Mouse (Mus musculus) testis, adult 2 months (tissue): ENCODE results near the gene Gm5941. TPM values are rescaled to one million over a fixed set of nuclear protein-coding genes. Genes with fewer than 3 reads are reported as not detected.
"Not testable (repeated sequence)": the region's sequence is repeated elsewhere in the genome, so short reads cannot be mapped to it uniquely, and the experiment has no call there.

Source experiments
- H3K27ac ChIP-seq: fragments of 200-500 bp; 2 replicates; pipeline ENCODE4 v1.5.1; 2012; ENCODE audit warnings: low read depth, low read length; ENCODE audit not compliant: control insufficient read depth, insufficient read depth
- H3K27me3 ChIP-seq: fragments of 200-500 bp; 2 replicates; pipeline ENCODE4 v1.6.1; 2012; ENCODE audit warnings: mild to moderate bottlenecking, low read length, moderate library complexity; ENCODE audit not compliant: control insufficient read depth, insufficient read depth
- H3K36me3 ChIP-seq: fragments of 200-500 bp; 2 replicates; pipeline ENCODE4 v1.6.1; 2012; ENCODE audit warnings: mild to moderate bottlenecking, low read length; ENCODE audit not compliant: control insufficient read depth, insufficient read depth
- H3K4me1 ChIP-seq: fragments of 200-500 bp; 2 replicates; pipeline ENCODE4 v1.6.1; 2012; ENCODE audit warnings: low read length; ENCODE audit not compliant: control insufficient read depth, insufficient read depth
- H3K4me3 ChIP-seq: fragments of 200-500 bp; 2 replicates; pipeline ENCODE4 v1.5.1; 2012; ENCODE audit warnings: low read depth, mild to moderate bottlenecking, low read length, moderate library complexity, mixed read lengths; ENCODE audit not compliant: control insufficient read depth
- CTCF ChIP-seq: fragments of 200-500 bp; IDR thresholded peaks from 2 replicates; pipeline ENCODE4 v1.5.1; 2012; ENCODE audit warnings: low read depth, mild to moderate bottlenecking, inconsistent platforms, low read length, moderate library complexity; ENCODE audit not compliant: control insufficient read depth, insufficient read depth, insufficient replicate concordance
- POLR2A ChIP-seq: fragments of 200-500 bp; IDR thresholded peaks from 2 replicates; pipeline ENCODE4 v1.6.1; 2012; ENCODE audit warnings: low read depth, mild to moderate bottlenecking, inconsistent platforms, low read length, moderate library complexity; ENCODE audit not compliant: control insufficient read depth
- polyA plus RNA-seq: library from polyadenylated mRNA; depleted of rRNA; stranded (reverse); fragments of >200 nt; gene quantifications from 2 replicates; pipeline ENCODE4 v1.2.3, GENCODE M21; 2012; rRNA removed

The Gm5941 gene
- polyA plus RNA-seq: 183 and 229 TPM in 2 replicates

DNA sequence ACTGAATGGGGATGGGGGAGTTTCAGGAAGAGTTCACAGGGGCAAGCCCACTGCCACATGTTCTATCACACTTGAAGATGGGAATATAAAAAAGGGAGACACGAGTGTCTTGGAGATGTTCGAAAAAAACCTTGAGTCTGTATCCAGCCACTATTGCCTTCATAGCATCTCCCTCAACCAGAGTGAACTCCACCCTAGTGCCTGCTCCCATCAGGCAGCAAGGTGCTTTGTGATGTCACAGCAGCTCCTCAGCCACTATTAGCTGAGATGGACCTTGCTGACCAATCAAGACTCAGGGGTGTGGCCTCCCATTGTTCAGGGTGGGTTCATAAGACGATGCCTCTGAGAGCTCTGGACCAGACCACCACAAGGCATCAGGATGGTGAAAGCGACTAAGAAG is at the start of gene Gm5941:
Gm5941 (plus strand) TSS at position 301 of the 400 bp plus-strand sequence.
- H3K4me1 ChIP-seq, H3K36me3 ChIP-seq, H3K27me3 ChIP-seq: not testable (repeated sequence)
- peak within 1 kb of the TSS; percentile 72 for H3K27ac ChIP-seq
- peak within 1 kb of the TSS; percentile 81 for H3K4me3 ChIP-seq

DNA sequence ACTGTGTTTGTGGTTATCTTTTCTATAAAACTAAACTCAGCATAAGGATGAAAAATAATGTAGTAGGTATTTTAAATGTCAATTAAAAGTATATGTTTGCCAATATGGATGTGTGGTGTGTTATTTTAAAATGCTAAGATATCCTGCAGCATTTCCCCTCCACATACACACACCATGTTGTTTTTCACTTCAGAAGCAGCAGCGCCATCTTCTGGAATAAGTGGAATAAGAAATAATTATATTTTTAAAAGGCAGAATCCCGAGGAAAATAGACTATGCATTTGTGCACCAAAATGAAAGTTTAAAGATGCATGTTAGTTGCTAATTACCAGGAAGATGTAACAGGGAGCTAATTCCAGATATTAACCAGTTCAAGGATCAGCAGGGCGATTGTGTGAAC is 29.3 kb upstream of the Gm5941 start:
- TF ChIP-seq POLR2A (no peak), CTCF (no peak)
- no peaks in the 10 kb centered on the region for H3K36me3 ChIP-seq
- H3K4me1 ChIP-seq: no peaks in the 10 kb centered on the region
- no peaks in the 10 kb centered on the region for H3K27me3 ChIP-seq
- no peak overlapping the region for H3K27ac ChIP-seq
- no peak overlapping the region for H3K4me3 ChIP-seq

DNA sequence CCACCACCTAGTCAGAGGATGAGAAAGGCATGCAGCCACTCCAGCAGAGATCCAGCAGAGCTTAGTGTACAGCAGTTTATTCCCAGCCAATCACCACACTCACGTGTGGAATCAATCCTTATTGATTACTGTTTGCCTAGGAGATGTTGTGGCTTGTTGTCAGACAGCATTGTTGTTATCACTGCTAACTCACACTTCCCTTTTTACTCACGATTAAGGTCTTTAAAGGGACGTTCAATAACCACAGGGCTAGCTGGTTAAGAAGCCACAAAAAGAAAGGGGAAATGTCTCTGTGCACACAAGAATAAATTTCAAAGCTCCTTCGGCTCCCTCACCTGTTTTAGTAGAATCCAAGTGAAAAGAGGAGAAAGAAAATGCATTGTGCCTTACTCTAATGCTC is 25.0 kb upstream of the Gm5941 start:
- Histone ChIP-seq H3K27ac (no peak overlapping the region), H3K4me1 (no peaks in the 10 kb centered on the region), H3K27me3 (no peaks in the 10 kb centered on the region), H3K36me3 (no peaks in the 10 kb centered on the region), H3K4me3 (no peak overlapping the region)
- TF ChIP-seq POLR2A: no peak
- no peak for TF ChIP-seq CTCF

DNA sequence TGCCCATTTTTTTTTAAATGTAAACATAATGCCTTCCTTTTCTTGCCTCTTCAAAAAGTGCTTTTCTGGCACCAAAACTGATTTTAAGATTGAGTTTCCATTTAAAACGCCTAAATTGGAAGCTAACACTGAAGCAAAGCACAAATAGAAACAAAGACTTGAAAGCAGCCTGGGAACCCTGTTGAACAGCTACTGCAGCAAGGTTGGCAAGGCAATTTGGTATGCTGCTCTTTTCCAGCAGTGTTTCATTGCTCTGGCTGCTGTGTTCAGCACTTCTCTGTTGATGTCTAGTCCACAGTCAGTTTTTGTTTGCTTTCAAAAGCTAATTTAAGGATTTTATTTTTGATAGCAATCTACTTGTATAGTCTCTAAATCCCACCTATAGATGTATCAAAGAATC is 8.5 kb downstream of the Gm5941 start:
- H3K36me3 ChIP-seq: no peaks in the 10 kb centered on the region
- TF ChIP-seq CTCF (no peak), POLR2A (no peak)
- no peaks in the 10 kb centered on the region for H3K4me1 ChIP-seq
- H3K27ac ChIP-seq: no peak overlapping the region
- H3K27me3 ChIP-seq: no peaks in the 10 kb centered on the region
- H3K4me3 ChIP-seq: no peak overlapping the region

DNA sequence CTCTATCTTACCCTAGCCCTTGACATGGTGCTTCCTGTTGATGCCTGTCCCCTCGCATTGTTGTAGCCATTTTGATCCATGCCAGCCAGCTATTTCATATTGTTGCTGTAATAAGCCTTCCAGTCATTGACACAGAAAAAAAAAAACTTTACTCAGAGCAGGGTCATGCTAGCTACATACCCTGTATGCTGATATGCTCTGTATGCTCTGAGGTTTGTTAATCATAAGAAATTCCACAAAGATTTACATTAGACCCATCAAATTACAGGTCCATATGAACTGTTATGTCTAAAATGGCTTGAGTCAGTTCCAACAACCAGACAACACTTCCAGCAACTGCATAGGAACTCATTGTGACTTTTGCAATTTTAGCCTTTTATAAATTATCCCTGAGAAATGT is 38.1 kb downstream of the Gm5941 start:
- Histone ChIP-seq H3K4me3 (no peak overlapping the region), H3K27me3 (no peaks in the 10 kb centered on the region), H3K4me1 (no peaks in the 10 kb centered on the region), H3K36me3 (no peaks in the 10 kb centered on the region), H3K27ac (no peak overlapping the region)
- TF ChIP-seq POLR2A (no peak), CTCF (no peak)

Other genes starting within 250 kb of the Gm5941 start
- 0.29 and 0.64 TPM in 2 replicates for gene Mageb18, start 109.6 kb downstream of the Gm5941 start, polyA plus RNA-seq